Mouse (Mus musculus): ENCODE measurements around the gene Mcidas. TPM values are rescaled to one million over a fixed set of nuclear protein-coding genes. Genes with fewer than 3 reads are reported as not detected.

Gene Mcidas
- polyA plus RNA-seq (2012; rRNA removed) = not detected in 2 replicates

DNA sequence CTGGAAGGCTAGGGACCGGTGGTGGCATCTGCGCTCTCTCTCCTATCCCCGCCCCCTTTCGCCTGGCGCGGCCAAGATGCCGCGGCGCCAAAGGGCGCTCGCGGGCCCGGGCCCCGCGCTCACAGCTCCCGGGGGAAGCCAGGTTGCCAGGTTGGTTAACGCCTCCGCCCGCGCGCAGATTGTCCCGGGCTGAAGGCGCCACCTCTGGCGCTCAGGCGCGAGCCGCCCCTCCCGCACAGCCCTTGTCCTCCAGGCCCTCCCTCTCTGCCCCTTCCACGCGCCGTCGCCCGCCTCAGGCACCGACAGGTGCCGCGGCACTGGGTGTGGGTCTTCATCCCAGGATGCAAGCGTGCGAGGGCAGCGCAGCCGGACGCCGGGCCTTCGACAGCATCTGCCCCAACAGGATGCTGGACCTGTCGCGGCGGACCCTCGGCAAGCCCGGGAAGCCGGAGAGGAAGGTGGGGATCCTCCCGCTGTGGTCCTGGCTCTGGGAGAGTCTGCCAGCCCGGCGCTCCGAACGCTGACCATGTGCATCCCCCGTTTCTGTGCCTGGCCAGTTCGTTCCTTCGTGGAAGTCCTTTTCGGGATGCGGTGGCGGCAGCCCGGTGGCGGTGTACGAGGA is at the start of gene Mcidas:
TSS of gene Mcidas (plus strand) at position 315 of the 622 bp plus-strand sequence.
- no peak for DNase-seq (ENCODE audit: low read depth, low spot score)
- WGBS = under 1% methylated on average over 63 of the region's 63 CpGs

DNA sequence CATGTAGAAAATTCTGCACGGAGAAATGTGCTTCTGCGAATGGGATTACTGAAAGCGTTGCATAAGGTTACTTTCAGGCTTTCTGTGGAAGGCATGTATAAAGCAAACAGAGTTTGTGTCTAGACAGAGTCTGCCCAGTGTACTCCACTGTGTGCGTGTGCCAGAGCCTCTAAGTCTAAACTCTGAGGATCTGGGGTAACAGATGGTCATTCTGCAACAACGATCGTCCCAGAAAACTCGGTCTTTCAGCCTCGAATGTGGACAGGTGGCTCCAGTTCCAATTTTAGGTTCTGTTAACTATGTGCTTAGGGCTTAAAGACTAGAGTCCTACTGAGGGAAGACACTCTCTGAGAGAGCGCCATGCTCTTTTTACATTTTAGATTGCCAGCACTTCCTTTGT is 48.3 kb upstream of the Mcidas start:
- no peak for DNase-seq (ENCODE audit: low read depth, low spot score)
- 94% methylated on average over 9 of the region's 9 CpGs for WGBS

DNA sequence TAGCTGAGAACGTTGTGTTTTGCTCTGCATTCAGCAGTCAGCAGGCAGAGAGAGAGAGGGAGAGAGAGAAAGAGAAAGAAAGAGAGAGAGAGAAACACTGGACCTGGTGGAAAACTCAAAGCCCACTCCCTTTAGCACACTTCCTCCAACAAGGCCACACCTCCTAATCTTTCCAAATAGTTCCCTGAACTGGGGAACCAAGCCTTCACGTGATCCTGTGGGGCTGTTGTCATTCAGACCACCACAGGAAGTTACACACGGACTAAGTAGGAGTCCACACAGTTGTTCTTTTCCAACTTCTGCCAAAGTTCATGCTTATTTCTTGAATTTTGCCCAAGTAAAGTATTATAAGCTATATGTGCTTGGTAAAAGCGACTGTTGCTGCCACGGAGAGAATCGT is 47.7 kb upstream of the Mcidas start:
- 90% methylated on average over 6 of the region's 6 CpGs for WGBS
- no peak for DNase-seq (ENCODE audit: low read depth, low spot score)

DNA sequence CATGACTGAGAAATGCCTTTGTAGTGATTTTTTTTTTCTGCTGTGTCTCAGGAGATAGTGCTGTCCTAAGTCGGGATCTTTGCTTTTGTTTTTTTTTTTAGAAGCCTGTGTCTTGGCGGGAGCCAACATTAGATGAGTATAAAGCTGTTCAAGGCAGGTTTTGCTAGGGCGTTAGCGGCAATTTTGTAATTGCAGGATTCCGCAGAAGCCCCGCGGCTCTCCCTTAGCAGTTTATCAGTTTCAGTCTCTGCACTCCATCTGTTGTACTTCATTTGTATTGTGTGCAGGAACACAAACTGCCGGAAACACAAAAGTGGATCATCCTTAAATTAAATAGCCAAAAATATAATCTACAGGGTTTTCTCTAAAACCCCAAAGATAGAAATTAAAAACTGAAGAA is 39.6 kb upstream of the Mcidas start:
- 94% methylated on average over 8 of the region's 8 CpGs for WGBS
- no peak for DNase-seq (ENCODE audit: low read depth, low spot score)

DNA sequence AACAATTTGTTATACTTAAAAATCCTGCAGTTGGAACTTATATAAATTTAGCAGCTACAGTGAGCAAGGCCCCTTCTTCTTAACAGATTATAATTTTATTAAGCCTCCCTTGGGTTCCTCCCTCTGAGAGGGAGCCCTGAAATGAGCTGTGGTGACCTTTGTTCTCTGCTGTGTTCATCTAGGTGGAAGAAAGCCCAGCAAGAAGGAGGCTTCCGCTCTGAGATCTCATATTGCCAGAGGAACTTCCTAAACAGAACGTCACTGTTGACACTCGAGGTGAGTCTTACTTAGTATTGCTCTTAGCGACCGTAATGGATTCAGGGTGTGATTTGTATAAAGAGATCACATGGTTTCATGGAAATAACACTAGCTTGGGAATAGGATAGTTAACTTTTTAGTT is 30.6 kb upstream of the Mcidas start:
- WGBS = 53% methylated on average over 5 of the region's 5 CpGs
- no peak for DNase-seq (ENCODE audit: low read depth, low spot score)

DNA sequence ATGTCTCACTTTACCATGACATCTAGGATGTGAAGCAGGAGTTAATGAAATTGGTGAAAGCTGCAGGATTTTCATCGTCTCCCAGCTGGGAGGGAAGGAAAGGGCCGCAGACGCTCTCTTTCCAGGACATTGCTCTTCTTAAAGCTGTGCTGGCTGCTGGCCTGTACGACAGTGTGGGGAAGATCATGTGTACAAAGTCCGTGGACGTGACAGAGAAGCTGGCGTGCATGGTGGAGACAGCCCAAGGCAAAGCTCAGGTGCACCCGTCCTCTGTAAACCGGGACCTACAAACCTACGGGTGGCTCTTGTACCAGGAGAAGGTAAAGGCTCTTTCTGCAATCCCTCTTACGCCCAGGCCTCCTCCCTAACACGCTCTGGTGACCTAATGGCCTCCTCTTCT is 29.2 kb upstream of the Mcidas start:
- no peak for DNase-seq (ENCODE audit: low read depth, low spot score)
- 95% methylated on average over 12 of the region's 12 CpGs for WGBS

DNA sequence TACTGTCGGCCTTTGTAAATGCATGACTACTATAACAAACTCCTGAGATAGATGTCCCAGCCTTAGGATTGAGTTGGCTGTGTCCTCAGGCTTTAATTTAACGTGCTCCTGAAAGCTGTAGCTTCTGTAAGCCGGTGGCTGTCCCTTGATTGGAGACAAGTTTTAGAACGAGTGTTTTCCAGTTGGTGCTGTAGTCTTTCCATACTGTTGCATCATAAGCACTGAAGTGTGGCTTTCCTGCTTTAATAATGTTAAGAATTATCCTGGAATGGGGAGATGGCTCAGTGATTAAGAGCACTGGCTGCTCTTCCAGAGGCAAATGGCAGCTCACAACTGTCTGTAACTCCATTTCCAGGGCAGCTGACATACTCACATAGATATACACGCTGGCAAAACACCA is 26.4 kb upstream of the Mcidas start:
- no peak for DNase-seq (ENCODE audit: low read depth, low spot score)
- 91% methylated on average over 5 of the region's 5 CpGs for WGBS

DNA sequence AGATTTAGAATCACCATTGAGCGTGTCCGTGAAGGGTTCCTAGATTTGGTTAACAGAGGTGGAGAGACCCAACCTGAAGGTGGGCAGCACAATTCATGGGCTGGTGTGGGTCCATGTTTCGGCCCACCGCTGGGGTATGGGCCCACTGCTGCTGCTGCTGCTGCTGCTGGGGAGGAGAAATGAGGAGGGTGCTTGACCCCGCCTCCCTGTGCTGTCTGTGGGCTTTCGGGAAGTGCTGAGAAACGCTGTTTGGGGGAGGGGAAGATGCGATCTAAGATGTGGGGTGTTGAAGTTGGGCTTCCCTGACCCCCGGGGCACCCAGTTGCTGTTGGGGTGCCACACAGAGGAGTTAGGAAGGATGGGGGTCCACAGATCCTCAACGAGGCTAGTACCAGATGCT is 16.9 kb upstream of the Mcidas start:
- 38% methylated on average over 10 of the region's 10 CpGs for WGBS
- no peak for DNase-seq (ENCODE audit: low read depth, low spot score)

DNA sequence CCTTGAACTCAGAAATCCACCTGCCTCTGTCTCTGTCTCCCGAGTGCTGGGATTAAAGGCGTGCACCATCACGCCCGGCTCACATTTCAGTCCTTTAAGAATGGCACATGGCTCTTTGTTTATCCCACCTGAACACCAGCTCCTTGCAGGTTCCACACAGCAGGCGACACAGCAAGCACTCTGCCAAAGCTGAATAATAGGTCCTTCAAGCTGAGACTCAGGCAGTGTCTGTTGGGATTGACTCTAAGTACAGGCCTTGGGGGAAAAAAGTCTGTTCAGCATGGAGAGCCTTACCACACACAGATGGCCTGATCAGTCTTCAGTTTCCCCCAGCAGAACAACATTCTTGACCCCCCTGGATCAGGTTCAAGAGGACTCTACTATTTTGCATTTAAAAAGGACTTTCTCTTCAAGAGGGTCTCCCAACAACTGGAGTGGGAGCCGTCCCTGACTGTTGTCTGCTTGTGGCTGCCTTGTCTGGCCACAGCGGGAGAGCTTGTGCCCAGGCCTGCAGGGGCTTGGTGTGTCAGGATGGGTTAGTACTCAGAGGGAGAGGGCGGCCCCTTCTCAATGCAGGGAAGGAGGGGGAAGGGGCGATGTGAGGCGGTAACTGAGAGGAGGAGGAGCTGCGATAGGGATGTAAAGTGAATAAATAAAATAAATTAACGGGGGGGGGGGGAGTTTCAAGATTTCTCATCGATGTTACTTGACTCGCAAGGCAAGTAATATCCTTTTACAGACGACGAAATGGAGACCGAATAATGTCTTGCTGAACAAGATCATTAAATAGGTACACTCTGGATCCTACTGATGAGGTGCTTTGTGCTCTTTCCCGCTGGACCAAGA is 7.8 kb upstream of the Mcidas start:
- WGBS = 33% methylated on average over 18 of the region's 18 CpGs
- DNase-seq (ENCODE audit: low read depth, low spot score) = no peak

DNA sequence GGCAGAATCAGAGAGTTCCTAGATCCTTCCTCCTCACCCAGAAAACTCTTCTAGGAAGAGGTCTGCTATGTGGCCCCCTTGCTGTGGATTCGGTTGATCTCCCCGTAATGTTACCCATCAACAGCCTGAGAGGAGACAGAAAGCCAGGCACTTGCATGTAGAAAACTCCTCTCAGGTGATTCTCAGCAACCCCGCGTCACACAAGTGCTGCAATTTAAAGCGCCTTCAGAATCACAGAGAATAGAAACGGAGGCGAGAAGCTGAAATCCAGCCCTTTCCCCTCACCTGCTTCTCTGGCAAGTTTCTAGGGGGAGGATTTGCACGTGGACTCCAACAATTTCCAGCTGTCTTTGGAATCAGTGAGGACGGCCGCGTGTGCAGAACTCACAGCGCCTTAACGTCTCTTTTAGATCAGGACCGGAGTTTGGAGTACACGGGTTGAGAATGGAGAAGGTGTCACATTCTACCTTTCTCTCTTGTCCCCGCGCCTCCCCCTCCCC is 7.1 kb upstream of the Mcidas start:
- DNase-seq (ENCODE audit: low read depth, low spot score) = no peak
- WGBS = 6% methylated on average over 17 of the region's 17 CpGs

DNA sequence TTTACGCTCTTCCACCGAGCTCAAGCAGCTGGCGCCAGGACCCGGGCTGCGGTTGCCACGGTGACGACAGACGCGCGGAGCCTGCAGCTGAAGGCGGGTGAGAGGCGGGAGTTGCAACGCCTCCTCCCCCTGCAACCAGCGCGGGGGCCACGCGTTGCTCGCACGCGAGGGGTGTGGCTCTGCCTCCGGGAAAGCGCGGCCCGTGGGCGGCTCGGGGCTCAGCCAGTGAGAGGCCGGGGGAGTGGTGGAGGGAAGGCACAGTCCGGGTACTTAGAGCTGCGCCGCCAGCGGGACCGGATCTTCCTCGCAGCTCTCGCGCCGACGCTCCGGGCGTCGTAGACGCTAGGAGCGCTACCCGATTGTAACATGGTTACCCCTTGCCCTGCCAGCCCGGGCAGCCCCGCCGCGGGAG is 6.1 kb upstream of the Mcidas start, which contains the start of gene Ccno:
TSS of gene Ccno (plus strand) at position 271 of the 412 bp plus-strand sequence.
- under 1% methylated on average over 47 of the region's 47 CpGs for WGBS

DNA sequence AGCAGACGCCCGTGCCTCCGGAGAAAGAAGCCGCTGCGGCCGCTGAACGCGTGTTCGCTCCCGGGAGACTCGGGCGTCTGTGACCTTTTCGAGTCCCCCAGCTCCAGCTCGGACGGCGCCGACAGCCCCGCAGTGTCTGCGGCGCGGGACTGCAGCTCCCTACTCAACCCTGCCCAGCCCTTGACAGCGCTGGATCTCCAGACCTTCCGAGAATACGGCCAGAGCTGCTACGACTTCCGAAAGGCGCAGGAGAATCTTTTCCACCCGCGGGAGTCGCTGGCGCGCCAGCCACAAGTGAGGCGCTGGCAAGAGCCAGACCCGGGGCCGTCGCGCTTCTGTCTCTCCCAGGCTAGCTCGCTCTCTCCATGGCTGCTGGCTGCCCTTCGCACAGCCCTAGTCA is 5.7 kb upstream of the Mcidas start:
- no peak for DNase-seq (ENCODE audit: low read depth, low spot score)
- under 1% methylated on average over 39 of the region's 39 CpGs for WGBS

More for the DNA sequence above, 6.1 kb upstream of the Mcidas start, which contains the start of gene Ccno:
- DNase-seq (ENCODE audit: low read depth, low spot score) = peak; percentile 54

DNA sequence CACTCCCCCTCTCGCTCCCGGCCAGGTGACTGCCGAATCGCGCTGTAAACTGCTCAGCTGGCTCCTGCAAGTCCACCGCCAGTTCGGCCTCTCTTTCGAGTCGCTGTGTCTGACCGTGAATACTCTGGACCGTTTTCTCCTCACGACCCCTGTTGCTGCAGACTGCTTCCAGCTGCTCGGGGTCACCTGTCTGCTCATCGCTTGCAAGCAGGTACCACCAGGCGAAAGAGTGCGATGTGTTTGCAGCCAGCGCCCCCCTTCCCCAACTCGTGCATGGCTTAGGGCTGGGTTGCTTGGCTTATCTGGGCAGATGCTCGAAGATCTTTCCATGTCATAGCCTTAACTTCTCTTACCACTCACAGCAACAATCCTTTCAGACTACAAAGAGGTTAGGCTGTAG is 4.8 kb upstream of the Mcidas start:
- no peak for DNase-seq (ENCODE audit: low read depth, low spot score)
- WGBS = 2% methylated on average over 19 of the region's 19 CpGs

DNA sequence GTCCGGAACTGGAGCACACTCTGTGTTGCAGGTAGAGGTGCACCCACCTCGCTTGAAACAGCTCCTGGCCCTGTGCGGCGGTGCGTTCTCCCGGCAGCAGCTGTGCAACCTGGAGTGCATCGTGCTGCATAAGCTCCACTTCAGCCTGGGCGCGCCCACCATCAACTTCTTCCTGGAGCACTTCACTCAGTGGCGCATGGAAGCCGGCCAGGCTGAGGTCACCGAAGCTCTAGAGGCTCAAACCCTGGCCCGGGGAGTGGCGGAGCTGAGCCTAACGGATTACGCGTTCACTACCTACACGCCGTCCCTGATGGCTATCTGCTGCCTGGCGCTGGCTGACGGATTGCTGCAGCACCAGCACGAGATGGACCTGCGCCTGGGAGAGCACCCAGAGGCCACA is 4.1 kb upstream of the Mcidas start:
- DNase-seq (ENCODE audit: low read depth, low spot score) = no peak
- WGBS = 2% methylated on average over 23 of the region's 23 CpGs

DNA sequence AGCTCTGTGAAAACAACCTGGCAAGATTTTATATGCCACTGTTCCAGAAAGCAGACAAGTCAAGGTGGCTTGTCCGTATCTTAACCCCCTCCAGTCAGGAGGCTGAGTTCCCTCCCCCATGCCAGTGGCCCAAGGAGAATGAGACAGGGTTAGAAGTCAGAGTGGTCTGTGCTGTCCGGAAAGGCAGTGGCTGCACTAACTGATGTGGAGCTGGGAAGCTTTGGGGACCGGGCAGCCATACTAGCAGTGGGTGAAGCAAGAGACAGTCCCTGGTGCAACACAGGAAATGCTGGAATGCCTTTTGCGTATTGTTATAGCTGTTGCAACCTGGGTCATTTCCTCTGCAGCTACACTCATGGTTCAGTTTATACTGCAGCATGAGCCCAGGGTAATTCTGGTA is 3.3 kb upstream of the Mcidas start:
- WGBS = 26% methylated on average over 4 of the region's 4 CpGs
- no peak for DNase-seq (ENCODE audit: low read depth, low spot score)

DNA sequence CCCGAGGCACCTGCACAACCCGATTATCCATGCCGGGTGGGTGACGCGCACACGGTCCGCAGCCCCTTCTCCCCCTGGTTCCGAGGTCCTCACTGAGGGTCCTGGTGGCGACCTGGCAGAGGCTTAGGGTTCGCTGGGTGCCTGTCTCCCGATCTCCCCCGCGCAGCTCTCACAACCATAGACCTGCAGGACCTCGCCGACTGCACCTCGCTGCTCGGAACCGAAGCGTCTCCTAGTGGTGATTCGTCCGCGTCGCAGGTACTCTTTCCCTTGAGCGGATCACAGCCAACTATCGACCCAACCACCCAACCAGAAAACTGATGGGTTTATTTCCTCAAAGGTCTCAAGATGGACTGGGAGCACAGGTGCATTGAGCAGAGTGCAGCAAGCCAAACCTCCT is 546 bp downstream of the Mcidas start:
- no peak for DNase-seq (ENCODE audit: low read depth, low spot score)
- under 1% methylated on average over 25 of the region's 25 CpGs for WGBS

DNA sequence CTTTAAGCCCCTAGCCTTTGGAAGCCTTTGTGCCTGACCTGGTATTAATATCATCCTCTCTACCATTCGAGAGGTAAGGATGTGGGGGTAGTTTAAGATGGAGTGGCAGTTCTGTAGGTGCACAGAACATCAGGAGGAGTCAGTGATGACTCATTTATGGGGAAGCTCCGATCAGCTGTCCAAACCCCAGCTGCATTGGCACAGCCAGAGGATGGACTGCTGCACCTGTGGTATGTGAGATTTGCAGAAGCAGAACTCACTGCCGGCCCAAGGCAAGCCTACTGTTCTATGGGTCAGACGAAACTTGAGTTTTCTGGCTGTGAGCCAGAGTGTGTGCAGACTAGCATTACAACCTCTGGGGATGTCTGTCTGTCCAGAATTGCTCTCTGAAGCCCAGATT is 2.8 kb downstream of the Mcidas start:
- WGBS = 26% methylated on average over 4 of the region's 4 CpGs
- no peak for DNase-seq (ENCODE audit: low read depth, low spot score)

DNA sequence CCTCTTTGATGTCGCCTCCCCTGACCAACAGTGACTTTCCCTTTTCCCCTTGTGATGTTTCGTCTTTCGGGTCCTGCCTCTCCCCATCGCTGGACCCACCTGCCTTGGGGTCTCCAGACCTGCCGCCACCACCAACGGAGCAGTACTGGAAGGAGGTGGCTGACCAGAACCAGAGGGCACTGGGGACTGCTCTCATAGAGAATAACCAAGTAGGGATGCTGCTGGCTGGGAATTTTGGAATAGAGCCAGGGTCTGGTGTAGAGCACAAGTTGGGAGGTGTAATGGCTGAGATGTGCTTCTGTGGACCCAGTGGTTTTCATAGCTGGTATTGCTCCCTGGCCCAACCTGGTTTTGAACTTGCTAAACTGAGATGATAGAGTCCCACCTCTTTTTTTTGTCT is 3.7 kb downstream of the Mcidas start:
- WGBS = 72% methylated on average over 6 of the region's 6 CpGs
- no peak for DNase-seq (ENCODE audit: low read depth, low spot score)

DNA sequence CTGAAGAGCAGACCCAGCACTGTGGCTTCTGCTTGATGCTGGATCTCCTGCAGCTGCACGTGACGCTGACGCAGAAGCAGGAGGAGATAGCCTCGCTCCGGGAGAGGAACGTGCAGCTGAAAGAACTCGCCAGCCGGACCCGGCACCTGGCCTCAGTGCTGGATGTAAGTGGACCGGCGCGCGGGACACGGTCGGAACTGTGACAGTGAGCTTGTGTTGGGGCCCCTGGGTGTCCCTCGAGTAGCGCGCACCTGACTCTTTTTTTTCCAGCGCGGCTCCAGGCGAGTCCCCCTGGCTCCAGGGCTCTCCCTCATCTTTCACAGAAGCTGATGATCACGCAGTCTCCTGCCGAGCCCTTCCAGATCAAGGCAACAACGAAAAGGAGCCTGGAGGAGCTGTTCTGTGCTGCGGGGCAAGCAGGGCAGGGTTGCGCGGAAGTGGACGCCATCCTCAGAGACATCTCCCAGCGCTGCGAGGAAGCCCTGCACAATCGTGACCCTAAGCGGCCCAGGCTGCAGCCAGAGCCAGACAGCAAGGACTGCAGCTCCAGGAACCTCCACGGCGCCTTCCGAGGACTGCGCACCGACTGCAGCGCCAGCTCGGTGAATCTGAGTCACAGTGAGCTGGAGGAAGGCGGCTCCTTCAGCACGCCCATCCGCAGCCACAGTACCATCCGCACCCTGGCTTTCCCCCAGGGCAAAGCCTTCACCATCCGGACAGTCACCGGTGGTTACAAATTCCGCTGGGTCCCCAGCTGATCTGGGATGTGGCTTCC is 5.0 kb downstream of the Mcidas start:
- under 1% methylated on average over 46 of the region's 46 CpGs for WGBS
- no peak for DNase-seq (ENCODE audit: low read depth, low spot score)

DNA sequence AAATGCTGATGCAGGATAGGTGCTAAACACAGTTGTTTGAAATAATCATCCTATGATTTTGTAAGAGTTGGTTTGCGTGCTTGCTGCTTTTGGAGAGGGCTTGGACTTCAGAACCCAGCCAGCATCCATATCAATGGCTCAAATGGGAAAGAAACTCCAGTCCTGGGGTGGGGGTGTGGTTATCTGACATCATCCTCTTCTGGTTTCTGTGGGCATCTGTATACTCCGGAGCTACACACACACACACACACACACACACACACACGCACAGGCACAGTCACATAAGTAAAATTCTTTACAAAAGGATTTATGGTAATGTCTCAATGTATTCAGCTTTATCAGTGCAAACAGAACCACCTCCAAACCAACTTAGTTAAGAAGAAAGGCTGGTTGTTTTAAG is 6.4 kb downstream of the Mcidas start:
- WGBS = 71% methylated on average over 3 of the region's 3 CpGs
- no peak for DNase-seq (ENCODE audit: low read depth, low spot score)

Data from large intestine, adult 2 months (tissue).